Mouse (Mus musculus) ES-Bruce4 (cell line): ENCODE data around the gene 4930563M21Rik. TPM values are rescaled to one million over a fixed set of nuclear protein-coding genes. Genes with fewer than 3 reads are reported as not detected.
A peak's percentile ranks its signal among the peaks of the same experiment; 100 is the strongest.

ENCODE experiments used
- H3K27ac ChIP-seq: 2 replicates; pipeline ENCODE4 v1.5.1; 2012; ENCODE audit warnings: low read length, inconsistent platforms; ENCODE audit not compliant: insufficient read depth
- H3K27me3 ChIP-seq: 2 replicates; pipeline ENCODE4 v1.6.1; 2012; ENCODE audit warnings: mild to moderate bottlenecking, low read length, inconsistent platforms; ENCODE audit not compliant: control insufficient read depth, poor library complexity, insufficient read depth, severe bottlenecking
- H3K36me3 ChIP-seq: 2 replicates; pipeline ENCODE4 v1.6.1; 2012; ENCODE audit warnings: inconsistent platforms, mild to moderate bottlenecking, low read length, moderate library complexity; ENCODE audit not compliant: control insufficient read depth, poor library complexity, insufficient read depth, severe bottlenecking
- H3K4me1 ChIP-seq: one replicate; pipeline ENCODE4 v1.8.1; 2011; ENCODE audit warnings: low read length; ENCODE audit not compliant: control insufficient read depth, insufficient read depth
- H3K4me3 ChIP-seq: 2 replicates; pipeline ENCODE4 v1.5.1; 2011; ENCODE audit warnings: low read depth, mild to moderate bottlenecking, low read length
- H3K9ac ChIP-seq: 2 replicates; pipeline ENCODE4 v1.6.1; 2012; ENCODE audit warnings: low read depth, mild to moderate bottlenecking, inconsistent platforms; ENCODE audit not compliant: poor library complexity, severe bottlenecking
- H3K9me3 ChIP-seq: replicated peaks from 2 replicates; pipeline ENCODE4 v1.6.1; 2012; ENCODE audit warnings: mild to moderate bottlenecking, low read length, inconsistent platforms; ENCODE audit not compliant: control insufficient read depth, poor library complexity, insufficient read depth, severe bottlenecking
- CTCF ChIP-seq: IDR thresholded peaks from one replicate; pipeline ENCODE4 v1.8.1; 2011; ENCODE audit warnings: low read depth, low read length
- EP300 ChIP-seq: IDR thresholded peaks from 2 replicates; pipeline ENCODE4 v1.6.1; 2011; ENCODE audit warnings: low read depth, low read length; ENCODE audit not compliant: insufficient read depth
- POLR2A ChIP-seq: IDR thresholded peaks from one replicate; pipeline ENCODE4 v1.8.1; 2011; ENCODE audit warnings: low read length; ENCODE audit not compliant: insufficient read depth
- polyA plus RNA-seq: library from polyadenylated mRNA; stranded (reverse); fragments of >200 nt; gene quantifications from 2 replicates; pipeline ENCODE4 v1.2.4, GENCODE M21; 2011; ENCODE audit warnings: low read depth; ENCODE audit not compliant: missing spikeins, insufficient read depth, insufficient read length

Gene 4930563M21Rik
- polyA plus RNA-seq, 1 experiment: not detected

- Histone ChIP-seq H3K4me3 (peak within 1 kb of the TSS; percentile 98), H3K36me3 (no peaks in the 10 kb centered on the region), H3K27me3 (no peaks in the 10 kb centered on the region), H3K9me3 (no peaks in the 10 kb centered on the region), H3K27ac (peak within 1 kb of the TSS; percentile 53), H3K9ac (peak within 1 kb of the TSS; percentile 91), H3K4me1 (no peaks in the 10 kb centered on the region)
- no peak for TF ChIP-seq CTCF
- TF ChIP-seq POLR2A: peak; percentile 85
These were observed 72.4 kb downstream of the 4930563M21Rik start, which contains the start of gene Scaper for GRCm38 (mm10) chr9:55937664-55938617. TSS of gene Scaper (minus strand) at chr9:55938119.

- TF ChIP-seq CTCF (no peak), POLR2A (no peak), EP300 (no peak)
- Histone ChIP-seq H3K27ac (peak overlapping the region; percentile 53), H3K27me3 (no peaks in the 10 kb centered on the region), H3K9ac (peak overlapping the region; percentile 91), H3K4me1 (no peaks in the 10 kb centered on the region), H3K4me3 (peak overlapping the region; percentile 94), H3K36me3 (no peaks in the 10 kb centered on the region), H3K9me3 (no peaks in the 10 kb centered on the region)
These were observed 73.1 kb downstream of the 4930563M21Rik start for GRCm38 (mm10) chr9:55937224-55937663.

GRCm38 (mm10) chr9:55932482-55932881, 77.9 kb downstream of the 4930563M21Rik start:
- Histone ChIP-seq H3K27ac (no peak overlapping the region), H3K36me3 (no peaks in the 10 kb centered on the region), H3K9me3 (no peaks in the 10 kb centered on the region), H3K27me3 (no peaks in the 10 kb centered on the region; the same call in 1 of the 2 replicates), H3K9ac (no peak overlapping the region), H3K4me3 (no peak overlapping the region), H3K4me1 (no peaks in the 10 kb centered on the region)
- no peak for TF ChIP-seq CTCF
- TF ChIP-seq POLR2A: no peak
- no peak for TF ChIP-seq EP300

GRCm38 (mm10) chr9:55918579-55918978, 91.8 kb downstream of the 4930563M21Rik start:
- H3K4me1 ChIP-seq: no peaks in the 10 kb centered on the region
- H3K9me3 ChIP-seq: no peaks in the 10 kb centered on the region
- no peak overlapping the region for H3K9ac ChIP-seq
- H3K36me3 ChIP-seq: no peaks in the 10 kb centered on the region
- no peaks in the 10 kb centered on the region for H3K27me3 ChIP-seq
- TF ChIP-seq CTCF (no peak), POLR2A (no peak), EP300 (no peak)
- H3K4me3 ChIP-seq: no peak overlapping the region
- H3K27ac ChIP-seq: no peak overlapping the region

- Histone ChIP-seq H3K27me3 (no peaks in the 10 kb centered on the region), H3K4me3 (no peak overlapping the region), H3K36me3 (no peaks in the 10 kb centered on the region), H3K27ac (no peak overlapping the region), H3K9me3 (no peaks in the 10 kb centered on the region), H3K4me1 (no peaks in the 10 kb centered on the region), H3K9ac (no peak overlapping the region)
- no peak for TF ChIP-seq CTCF
- TF ChIP-seq POLR2A: no peak
- no peak for TF ChIP-seq EP300
These were observed 93.6 kb downstream of the 4930563M21Rik start for GRCm38 (mm10) chr9:55916751-55917150.

Other genes with a start within 250 kb of the 4930563M21Rik start
- 22.7 and 24.2 TPM in 2 replicates for gene Scaper, start 72.4 kb downstream of the 4930563M21Rik start, polyA plus RNA-seq
- 72.3 and 82.3 TPM in 2 replicates for gene Rcn2, start 31.3 kb upstream of the 4930563M21Rik start, polyA plus RNA-seq
- gene Pstpip1, start 79.4 kb upstream of the 4930563M21Rik start, polyA plus RNA-seq: 3.5 and 5.2 TPM in 2 replicates
- 91.2 and 96.4 TPM in 2 replicates for gene Tspan3, start 154.9 kb upstream of the 4930563M21Rik start, polyA plus RNA-seq